Mouse (Mus musculus) G1E (cell line): ENCODE measurements around the gene Ccdc146. TPM values are rescaled to one million over a fixed set of nuclear protein-coding genes. Genes with fewer than 3 reads are reported as not detected.

Experiments
- ATAC-seq: 2 replicates; pipeline ENCODE4 v1.8.0; 2016; ENCODE audit warnings: mild to moderate bottlenecking; ENCODE audit not compliant: insufficient number of reproducible peaks, poor library complexity, low FRiP score, severe bottlenecking; ENCODE audit errors: extremely low read depth
- DNase-seq: peaks from one replicate; pipeline ENCODE4 v3.0.0; 2012; ENCODE audit warnings: low spot score
- H3K27me3 ChIP-seq: 2 replicates; pipeline ENCODE4 v1.6.1; 2012; ENCODE audit warnings: mild to moderate bottlenecking, low read length, inconsistent platforms; ENCODE audit not compliant: insufficient read depth
- H3K36me3 ChIP-seq: replicated peaks from 2 replicates; pipeline ENCODE3; 2012; ENCODE audit warnings: mild to moderate bottlenecking, inconsistent platforms
- H3K4me1 ChIP-seq: 2 replicates; pipeline ENCODE4 v1.6.1; 2012; ENCODE audit warnings: low read depth, low read length, inconsistent platforms, mixed read lengths; ENCODE audit not compliant: insufficient read depth
- H3K4me3 ChIP-seq: 2 replicates; pipeline ENCODE4 v1.5.1; 2012; ENCODE audit warnings: low read depth, mild to moderate bottlenecking, inconsistent platforms, low read length, moderate library complexity, mixed read lengths
- H3K9me3 ChIP-seq: replicated peaks from 2 replicates; pipeline ENCODE4 v1.6.1; 2012; ENCODE audit warnings: inconsistent platforms
- CTCF ChIP-seq: IDR thresholded peaks from 2 replicates; pipeline ENCODE4 v1.5.1; 2012; ENCODE audit warnings: low read depth, low read length, inconsistent platforms, mixed read lengths
- GATA1 ChIP-seq: IDR thresholded peaks from 2 replicates; pipeline ENCODE4 v1.6.1; 2012; ENCODE audit warnings: borderline replicate concordance, low read length, inconsistent platforms, mixed read lengths
- GATA2 ChIP-seq: IDR thresholded peaks from 2 replicates; pipeline ENCODE4 v1.6.1; 2012; ENCODE audit warnings: low read depth, low read length, inconsistent platforms, borderline replicate concordance
- POLR2AphosphoS5 ChIP-seq: IDR thresholded peaks from 2 replicates; pipeline ENCODE4 v1.6.1; 2012; ENCODE audit warnings: low read depth, low read length, inconsistent platforms; ENCODE audit not compliant: insufficient replicate concordance
- TAL1 ChIP-seq: conservative IDR thresholded peaks from 2 replicates; pipeline ENCODE4 v1.6.1; 2012; ENCODE audit warnings: low read depth, low read length, inconsistent platforms, mixed read lengths
- polyA plus RNA-seq: library from polyadenylated mRNA; stranded (reverse); fragments of >175 nt; gene quantifications from 2 replicates; pipeline ENCODE4 v1.2.3, GENCODE M21; 2012
- total RNA-seq, 2 experiments: library from RNA; stranded (forward) in 1 of 2; stranded (reverse) in 1 of 2; fragments of 200-1000 nt in 1 of 2; fragments of >200 nt in 1 of 2; fragmentation: Nextera tagmentation in 1 of 2; gene quantifications; 2 replicates each; pipeline ENCODE4 v1.2.3; 2014 to 2017

Ccdc146 gene
- total and polyA plus RNA-seq, 3 experiments = 0.22 TPM; not detected in 2

DNA sequence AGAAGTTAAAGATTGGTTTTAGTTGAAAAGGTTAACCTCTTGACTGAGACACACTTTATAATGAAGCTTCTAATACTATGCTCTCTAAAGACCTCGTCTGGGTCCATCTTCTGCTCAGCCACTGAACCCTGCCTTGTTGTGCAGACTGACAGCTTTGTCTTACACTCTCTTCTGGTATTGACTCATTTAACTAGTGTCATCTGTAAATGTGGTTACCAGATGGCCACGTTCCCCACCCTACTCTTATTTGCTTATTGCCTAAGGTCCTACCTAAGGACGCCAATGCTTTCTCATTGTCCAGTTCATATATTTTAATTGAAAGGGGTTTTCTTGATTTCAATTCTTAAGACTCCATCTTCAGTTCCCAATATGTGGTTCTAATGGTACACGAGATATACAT is 35.6 kb downstream of the Ccdc146 start:
- DNase-seq (no peak), ATAC-seq (no peak)
- Histone ChIP-seq H3K27me3 (peaks cover 4% of the 10 kb centered on the region; the same call in 1 of the 2 replicates), H3K9me3 (no peaks in the 10 kb centered on the region), H3K4me3 (no peak overlapping the region), H3K4me1 (peaks cover 20% of the 10 kb centered on the region), H3K36me3 (no peaks in the 10 kb centered on the region)
- TF ChIP-seq CTCF (no peak), TAL1 (no peak), GATA2 (no peak), GATA1 (no peak), POLR2AphosphoS5 (no peak)

DNA sequence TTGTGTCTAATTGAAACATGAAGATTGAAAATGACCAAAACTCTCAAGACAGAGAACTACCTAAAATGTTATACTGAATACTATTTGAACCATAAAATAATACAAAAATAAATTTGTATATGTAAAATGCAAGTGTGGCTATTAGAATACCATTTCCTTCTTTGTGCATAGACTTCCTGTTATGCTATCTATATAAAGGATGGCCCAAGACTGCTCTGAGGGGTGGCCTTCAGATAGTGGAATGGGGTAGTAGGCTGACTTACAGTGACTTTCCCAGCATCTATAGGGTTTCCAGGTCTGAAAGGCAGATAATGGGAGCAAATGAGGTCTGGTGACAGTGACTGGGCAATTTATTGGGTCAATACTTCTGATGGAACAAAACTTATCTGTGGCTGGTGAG is 37.1 kb downstream of the Ccdc146 start:
- Histone ChIP-seq H3K4me1 (peaks cover 26% of the 10 kb centered on the region), H3K4me3 (no peak overlapping the region), H3K27me3 (peaks cover 14% of the 10 kb centered on the region), H3K36me3 (no peaks in the 10 kb centered on the region), H3K9me3 (no peaks in the 10 kb centered on the region)
- DNase-seq = no peak
- ATAC-seq = no peak
- TF ChIP-seq TAL1 (no peak), GATA2 (no peak), POLR2AphosphoS5 (no peak), CTCF (no peak), GATA1 (no peak)

DNA sequence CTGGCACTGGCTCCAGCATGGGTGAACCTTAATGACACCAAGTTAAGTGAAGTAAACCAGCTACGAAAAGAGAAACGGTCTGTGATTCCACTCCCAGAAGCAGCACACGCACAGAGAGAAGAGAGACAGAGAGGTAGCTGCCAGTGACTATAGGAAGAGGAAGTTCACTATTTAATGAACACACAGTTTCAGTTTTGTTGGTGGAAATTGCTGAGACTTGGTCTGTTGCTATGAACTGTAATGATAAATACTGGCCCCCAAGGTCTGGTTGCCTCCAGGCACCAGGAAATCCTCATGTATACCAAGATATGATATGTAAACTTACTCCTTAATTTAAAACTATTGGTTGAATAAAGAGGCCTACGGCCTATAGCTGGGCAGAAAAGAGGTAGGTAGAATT is 38.0 kb downstream of the Ccdc146 start:
- no peaks in the 10 kb centered on the region for H3K36me3 ChIP-seq
- ATAC-seq = peak; percentile 51; the same call in 1 of the 2 replicates
- peaks cover 12% of the 10 kb centered on the region for H3K27me3 ChIP-seq
- peaks cover 26% of the 10 kb centered on the region for H3K4me1 ChIP-seq
- no peak for DNase-seq
- no peak overlapping the region for H3K4me3 ChIP-seq
- TF ChIP-seq TAL1 (no peak), POLR2AphosphoS5 (no peak), CTCF (no peak), GATA1 (no peak)
- H3K9me3 ChIP-seq = no peaks in the 10 kb centered on the region

DNA sequence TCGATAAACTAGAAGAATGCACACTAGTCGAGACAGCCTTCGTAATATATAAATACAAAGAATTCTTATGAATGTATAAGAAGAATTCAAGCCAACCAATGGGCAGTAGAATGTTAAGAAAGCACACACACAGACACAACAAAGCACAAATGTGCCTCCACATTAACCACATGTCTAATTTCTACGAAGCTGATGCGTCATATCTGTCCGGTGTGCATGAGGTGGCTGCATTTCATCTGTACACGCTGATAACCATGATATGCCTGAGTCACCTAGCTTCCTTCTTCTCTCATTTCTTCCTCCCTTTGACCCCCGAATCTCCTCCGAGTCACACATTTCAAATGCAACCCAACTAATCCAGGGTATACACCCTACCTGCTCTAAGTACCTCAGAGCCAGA is 39.5 kb downstream of the Ccdc146 start:
- no peaks in the 10 kb centered on the region for H3K9me3 ChIP-seq
- ATAC-seq (peak; percentile 37; the same call in 1 of the 2 replicates), DNase-seq (no peak)
- H3K36me3 ChIP-seq = no peaks in the 10 kb centered on the region
- H3K4me3 ChIP-seq = no peak overlapping the region
- H3K4me1 ChIP-seq = peaks cover 26% of the 10 kb centered on the region
- H3K27me3 ChIP-seq = peaks cover 12% of the 10 kb centered on the region
- no peak for TF ChIP-seq CTCF
- TF ChIP-seq GATA1 = no peak
- no peak for TF ChIP-seq GATA2
- no peak for TF ChIP-seq TAL1
- no peak for TF ChIP-seq POLR2AphosphoS5

DNA sequence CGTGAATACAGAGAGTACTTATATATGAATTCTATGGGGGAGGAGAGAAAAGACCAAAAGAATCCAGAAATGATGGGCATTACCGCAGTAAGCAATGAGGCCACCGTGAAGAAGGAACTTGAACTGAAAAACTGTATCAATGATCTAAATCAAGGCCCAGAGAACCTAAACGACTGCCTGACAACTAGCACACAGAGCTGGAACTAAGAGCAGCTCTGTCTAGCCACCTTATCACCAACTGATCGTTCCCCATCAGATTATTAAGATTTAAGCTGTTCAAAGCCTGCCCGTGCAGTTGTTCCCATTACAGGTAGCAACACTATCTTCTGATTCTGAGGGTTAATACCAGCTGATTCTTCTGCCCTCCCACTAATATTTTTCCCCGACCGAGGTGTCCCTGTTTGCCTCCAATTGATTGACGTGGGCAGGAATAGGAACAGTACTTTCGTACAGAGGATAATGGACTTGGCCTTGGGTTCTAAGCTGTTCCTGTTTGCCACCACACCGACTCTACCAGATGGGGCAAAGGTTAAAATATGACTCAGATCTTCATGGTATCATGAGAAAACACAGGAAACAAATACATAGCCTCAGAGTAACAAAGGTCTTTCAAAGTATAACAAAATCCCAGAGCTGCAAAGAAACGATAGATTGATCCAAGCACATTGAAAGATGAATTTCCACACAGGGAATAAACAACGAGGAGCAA is 40.1 kb downstream of the Ccdc146 start:
- no peak overlapping the region for H3K4me3 ChIP-seq
- no peak for ATAC-seq
- no peaks in the 10 kb centered on the region for H3K9me3 ChIP-seq
- peaks cover 12% of the 10 kb centered on the region for H3K27me3 ChIP-seq
- H3K4me1 ChIP-seq = peaks cover 26% of the 10 kb centered on the region
- TF ChIP-seq CTCF (no peak), GATA2 (no peak), GATA1 (no peak), POLR2AphosphoS5 (no peak), TAL1 (no peak)
- H3K36me3 ChIP-seq = no peaks in the 10 kb centered on the region
- no peak for DNase-seq

DNA sequence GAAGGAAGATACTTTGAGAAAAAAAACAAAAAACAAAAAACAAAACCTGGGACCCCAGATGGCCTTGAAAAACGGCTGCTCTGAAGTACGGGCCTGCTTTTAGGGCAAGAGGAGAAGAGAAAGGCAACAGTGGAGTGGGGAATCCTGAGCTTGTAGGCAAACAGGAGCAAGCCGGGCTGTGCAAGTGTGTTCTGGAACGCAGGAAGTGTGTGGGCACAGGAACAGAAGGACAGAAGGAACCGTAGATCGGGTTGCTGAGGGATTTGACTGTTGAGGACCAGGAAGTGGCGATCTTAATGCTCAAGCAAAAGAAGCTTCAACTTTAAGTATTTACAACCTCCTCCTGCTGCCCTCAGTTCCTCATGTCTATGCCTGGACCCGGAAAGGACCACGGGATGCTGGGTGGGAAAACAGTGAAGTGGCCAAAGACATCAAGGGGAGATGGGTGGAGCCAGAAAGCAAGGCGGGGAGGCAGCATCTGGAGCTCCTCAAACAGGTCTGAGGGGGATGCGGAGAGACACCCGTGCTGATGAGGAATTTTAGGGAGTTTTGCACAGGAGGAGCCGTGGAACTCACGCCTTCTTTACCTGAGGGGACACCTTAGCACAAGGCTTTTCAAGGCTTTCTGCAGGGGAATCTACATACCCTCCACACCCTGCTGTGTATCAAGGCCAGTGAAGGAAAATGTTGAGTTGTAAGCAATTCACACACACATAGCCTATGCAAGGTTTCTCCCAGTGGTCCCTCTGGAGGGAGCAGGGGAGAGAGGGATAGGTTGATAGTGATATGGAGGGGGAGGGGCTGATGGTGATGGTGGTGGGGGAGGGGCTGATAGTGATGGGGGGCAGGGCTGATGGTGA is 40.9 kb downstream of the Ccdc146 start:
- ATAC-seq = no peak
- Histone ChIP-seq H3K4me1 (peaks cover 28% of the 10 kb centered on the region), H3K9me3 (no peaks in the 10 kb centered on the region), H3K4me3 (no peak overlapping the region), H3K27me3 (peaks cover 15% of the 10 kb centered on the region), H3K36me3 (no peaks in the 10 kb centered on the region)
- no peak for DNase-seq
- TF ChIP-seq TAL1 = no peak
- TF ChIP-seq GATA1 = no peak
- TF ChIP-seq GATA2 = no peak
